Mouse (Mus musculus) midbrain, embryonic 14.5 days (tissue): ENCODE results near the gene Tchp. TPM values are rescaled to one million over a fixed set of nuclear protein-coding genes. Genes with fewer than 3 reads are reported as not detected.

Experiments
- ATAC-seq: fragments of 200-750 bp; cut with Nextera tagmentation; 2 replicates; pipeline ENCODE4 v1.8.0; 2017; ENCODE audit warnings: moderate number of reproducible peaks, moderate library complexity; ENCODE audit not compliant: low FRiP score, low TSS enrichment
- DNase-seq: peaks from one replicate; pipeline ENCODE4 v3.0.0-alpha.2; 2015
- H3K27ac ChIP-seq: fragments of 300-500 bp; sonication (generic); replicated peaks from 2 replicates; pipeline ENCODE4 v1.5.1; 2014; ENCODE audit warnings: mild to moderate bottlenecking, low read depth, low read length, moderate library complexity
- H3K27me3 ChIP-seq: fragments of 300-500 bp; sonication (generic); 2 replicates; pipeline ENCODE4 v1.6.1; 2014; ENCODE audit warnings: low read length, control low read depth, mixed read lengths; ENCODE audit not compliant: control insufficient read depth, insufficient read depth
- H3K36me3 ChIP-seq: fragments of 300-500 bp; sonication (generic); 2 replicates; pipeline ENCODE4 v1.6.1; 2014; ENCODE audit warnings: low read length, control low read depth; ENCODE audit not compliant: control insufficient read depth, insufficient read depth
- H3K4me1 ChIP-seq: fragments of 300-500 bp; sonication (generic); 2 replicates; pipeline ENCODE4 v1.6.1; 2014; ENCODE audit warnings: mild to moderate bottlenecking, antibody characterized with exemption, low read length, control low read depth; ENCODE audit not compliant: control insufficient read depth, insufficient read depth
- H3K4me2 ChIP-seq: fragments of 300-500 bp; sonication (generic); 2 replicates; pipeline ENCODE4 v1.6.1; 2014; ENCODE audit warnings: mild to moderate bottlenecking, low read length, moderate library complexity
- H3K4me3 ChIP-seq: fragments of 300-500 bp; sonication (generic); replicated peaks from 2 replicates; pipeline ENCODE4 v1.5.1; 2014; ENCODE audit warnings: low read depth, low read length
- H3K9ac ChIP-seq: fragments of 300-500 bp; sonication (generic); replicated peaks from 2 replicates; pipeline ENCODE4 v1.6.1; 2014; ENCODE audit warnings: mild to moderate bottlenecking, low read length, moderate library complexity
- H3K9me3 ChIP-seq: fragments of 300-500 bp; sonication (generic); 2 replicates; pipeline ENCODE4 v1.6.1; 2016; ENCODE audit warnings: low read length, control low read depth, mixed read lengths; ENCODE audit not compliant: control insufficient read depth
- whole genome bisulfite sequencing: fragments of 180-500 bp; shearing (Covaris S2); extraction: QIAGEN DNeasy Blood & Tissue Kit; methylation state at CpG from one replicate; pipeline ENCODE4 v1.1.7; 2014; 5-methylcytosine and 5-hydroxymethylcytosine counted together
- polyA plus RNA-seq: library from polyadenylated mRNA; unstranded; fragments of >200 nt; fragmentation: Nextera tagmentation; extraction: Ambion mirVana; gene quantifications from 2 replicates; pipeline ENCODE4 v1.2.1, GENCODE M21; 2014

Tchp gene
- polyA plus RNA-seq: 14.0 and 14.4 TPM in 2 replicates

DNA sequence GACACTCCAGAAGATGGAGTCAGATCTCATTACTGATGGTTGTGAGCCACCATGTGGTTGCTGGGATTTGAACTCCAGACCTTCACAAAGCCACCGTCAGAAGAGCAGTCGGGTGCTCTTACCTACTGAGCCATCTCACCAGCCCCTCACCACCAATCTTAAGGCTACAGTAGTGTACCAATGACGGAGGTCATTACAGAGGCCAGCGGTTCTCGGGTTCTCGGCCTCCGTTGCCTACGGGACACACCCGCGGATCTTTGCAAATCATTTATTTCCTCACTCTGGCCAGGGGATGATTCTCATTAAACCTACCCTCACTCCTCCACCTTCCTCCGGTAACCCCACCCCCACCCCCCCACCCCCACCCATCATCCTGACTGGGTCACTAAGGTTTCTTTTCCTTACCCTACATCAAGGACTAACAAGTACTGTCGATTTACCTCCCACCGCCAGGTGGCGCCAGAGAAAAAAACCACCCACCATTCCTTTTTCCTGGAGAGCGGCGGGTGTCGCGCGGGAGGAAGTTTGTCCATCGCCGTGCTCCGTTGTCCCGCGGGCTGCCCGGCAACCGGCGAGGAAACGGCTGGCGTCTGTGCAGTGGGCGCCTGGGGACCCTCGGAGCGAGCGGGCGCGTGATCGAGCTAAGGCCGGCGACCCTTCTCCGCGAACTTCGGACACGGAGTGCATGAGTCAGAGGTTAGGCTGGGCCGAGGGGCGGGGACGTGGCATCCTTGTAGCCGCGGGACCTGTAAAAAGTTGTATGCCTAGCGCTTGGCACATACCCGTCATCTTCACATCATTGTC is at the start of gene Tchp:
Gene Tchp (plus strand): TSS at position 496 of the 804 bp plus-strand sequence.
- peak; percentile 79 for ATAC-seq

GRCm38 (mm10) chr5:114658255-114658654 is 49.3 kb upstream of the Tchp start, which contains the start of gene Trpv4:
Gene Trpv4 (minus strand): TSS chr5:114658421.
- ATAC-seq (no peak), DNase-seq (no peak)
- Histone ChIP-seq H3K36me3 (no peaks in the 10 kb centered on the region), H3K4me2 (peak within 1 kb of the TSS; percentile 58), H3K9ac (peak within 1 kb of the TSS; percentile 42; the same call in 1 of the 2 replicates), H3K9me3 (no peaks in the 10 kb centered on the region), H3K27ac (no peak within 1 kb of the TSS), H3K4me1 (0 out of 2 replicates have a peak, but pooled peaks cover 5% of the 10 kb centered on the region), H3K27me3 (peaks cover 32% of the 10 kb centered on the region), H3K4me3 (peak within 1 kb of the TSS; percentile 31)
- WGBS: under 1% methylated on average over 47 of the region's 47 CpGs

More for the DNA sequence above, at the start of gene Tchp:
- Histone ChIP-seq H3K27me3 (no peaks in the 10 kb centered on the region), H3K4me2 (peak within 1 kb of the TSS; percentile 71), H3K4me1 (0 out of 2 replicates have a peak, but pooled peaks cover 5% of the 10 kb centered on the region), H3K9ac (peak within 1 kb of the TSS; percentile 73), H3K36me3 (peaks cover 16% of the 10 kb centered on the region), H3K9me3 (no peaks in the 10 kb centered on the region), H3K27ac (no peak within 1 kb of the TSS), H3K4me3 (peak within 1 kb of the TSS; percentile 81)
- 4% methylated on average over 48 of the region's 49 CpGs for WGBS
- peak; percentile 97 for DNase-seq

GRCm38 (mm10) chr5:114661029-114661428 is 46.5 kb upstream of the Tchp start:
- 81% methylated on average over 6 of the region's 6 CpGs for WGBS
- H3K4me3 ChIP-seq: no peak overlapping the region
- DNase-seq (no peak), ATAC-seq (no peak)
- H3K4me2 ChIP-seq: no peak overlapping the region
- no peaks in the 10 kb centered on the region for H3K36me3 ChIP-seq
- H3K9ac ChIP-seq: no peak overlapping the region
- no peaks in the 10 kb centered on the region for H3K9me3 ChIP-seq
- H3K27ac ChIP-seq: no peak overlapping the region
- 0 out of 2 replicates have a peak, but pooled peaks cover 5% of the 10 kb centered on the region for H3K4me1 ChIP-seq
- peaks cover 32% of the 10 kb centered on the region for H3K27me3 ChIP-seq

DNA sequence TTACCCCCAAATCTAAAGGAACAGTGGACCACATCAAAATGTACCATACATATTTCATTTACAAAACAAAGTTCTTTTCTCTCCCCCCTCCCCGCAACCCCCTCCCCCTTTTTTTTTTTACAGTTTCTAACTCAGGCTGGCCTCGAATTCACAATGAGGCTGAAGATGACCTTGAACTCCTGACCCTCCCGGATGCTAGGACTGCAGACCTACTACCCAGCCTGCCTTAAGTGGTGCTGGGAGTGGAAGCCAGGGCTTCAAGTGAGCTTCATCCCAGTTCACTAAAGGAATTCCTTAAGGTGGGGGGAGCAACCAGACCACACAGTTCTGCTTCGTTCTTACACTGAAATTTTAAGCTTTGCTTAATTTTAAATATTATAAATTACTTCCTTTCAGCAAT is 43.4 kb upstream of the Tchp start:
- no peak overlapping the region for H3K9ac ChIP-seq
- 83% methylated on average over 4 of the region's 4 CpGs for WGBS
- H3K27me3 ChIP-seq: peaks cover 3% of the 10 kb centered on the region
- H3K4me1 ChIP-seq: no peaks in the 10 kb centered on the region
- H3K9me3 ChIP-seq: no peaks in the 10 kb centered on the region
- no peaks in the 10 kb centered on the region for H3K36me3 ChIP-seq
- ATAC-seq (no peak), DNase-seq (no peak)
- H3K27ac ChIP-seq: no peak overlapping the region
- H3K4me3 ChIP-seq: no peak overlapping the region
- no peak overlapping the region for H3K4me2 ChIP-seq

DNA sequence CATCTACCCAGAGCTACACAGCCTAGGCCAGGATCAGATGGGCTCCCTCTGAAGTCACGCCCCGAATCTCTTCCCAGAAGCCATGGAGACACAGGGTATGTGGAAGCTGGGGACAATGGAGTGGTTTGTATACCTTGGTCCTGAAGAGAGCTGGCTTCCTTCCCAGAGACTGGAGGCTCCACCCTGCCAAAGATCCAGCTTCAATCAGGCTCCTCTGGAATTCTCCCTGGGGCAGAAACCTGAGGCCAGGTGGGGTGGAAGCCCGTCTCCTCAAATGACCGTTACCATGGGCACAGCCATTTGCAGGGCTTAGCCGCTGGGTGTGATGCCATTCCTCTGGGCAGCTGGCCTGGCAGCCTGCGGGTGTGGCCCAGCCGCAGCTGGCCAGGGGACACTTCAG is 42.8 kb upstream of the Tchp start:
- Histone ChIP-seq H3K9ac (no peak overlapping the region), H3K36me3 (no peaks in the 10 kb centered on the region), H3K4me3 (no peak overlapping the region), H3K4me1 (no peaks in the 10 kb centered on the region), H3K27me3 (no peaks in the 10 kb centered on the region), H3K27ac (no peak overlapping the region), H3K9me3 (no peaks in the 10 kb centered on the region), H3K4me2 (no peak overlapping the region)
- DNase-seq (no peak), ATAC-seq (no peak)
- WGBS: 78% methylated on average over 7 of the region's 7 CpGs

- no peaks in the 10 kb centered on the region for H3K4me1 ChIP-seq
- H3K36me3 ChIP-seq: no peaks in the 10 kb centered on the region
- DNase-seq (no peak), ATAC-seq (no peak)
- no peak overlapping the region for H3K4me2 ChIP-seq
- H3K9ac ChIP-seq: no peak overlapping the region
- no peak overlapping the region for H3K4me3 ChIP-seq
- no peaks in the 10 kb centered on the region for H3K9me3 ChIP-seq
- no peak overlapping the region for H3K27ac ChIP-seq
- H3K27me3 ChIP-seq: no peaks in the 10 kb centered on the region
- 69% methylated on average over 1 of the region's 1 CpGs for WGBS
These were observed 40.9 kb upstream of the Tchp start for GRCm38 (mm10) chr5:114666659-114667058.

DNA sequence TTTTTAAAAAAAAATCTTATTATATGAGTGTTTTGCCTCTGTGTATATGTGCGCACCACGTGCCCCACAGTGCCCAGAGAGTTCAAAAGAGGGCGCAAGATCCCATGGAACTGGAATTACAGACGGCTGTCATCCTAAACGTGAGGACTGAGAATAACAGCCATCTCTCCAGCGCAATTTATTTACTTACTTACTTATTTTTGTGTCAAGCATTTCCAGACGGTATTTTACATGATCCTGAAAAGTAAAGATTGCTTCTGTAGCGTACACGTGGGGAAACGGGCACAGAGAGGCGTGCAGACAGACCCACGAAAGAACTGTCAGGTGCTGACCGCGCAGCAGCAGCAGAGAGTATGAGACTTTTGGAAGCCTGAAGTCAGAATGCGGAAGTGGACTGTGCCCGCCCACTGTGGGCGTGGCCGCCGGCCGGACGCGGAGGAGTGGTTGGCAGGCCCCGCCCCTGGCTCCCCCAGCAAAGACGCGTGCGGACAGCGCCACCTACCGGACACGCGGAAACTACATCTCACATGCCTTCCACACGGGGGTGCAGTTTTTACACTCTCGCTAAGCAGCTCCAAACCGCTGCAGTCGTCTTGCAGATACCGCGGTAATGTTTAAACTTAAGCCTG is 40.2 kb upstream of the Tchp start:
- DNase-seq (peak; percentile 98), ATAC-seq (peak; percentile 88)
- no peaks in the 10 kb centered on the region for H3K9me3 ChIP-seq
- H3K4me2 ChIP-seq: peak overlapping the region; percentile 51
- peak overlapping the region; percentile 20 for H3K4me3 ChIP-seq
- no peak overlapping the region for H3K27ac ChIP-seq
- H3K36me3 ChIP-seq: no peaks in the 10 kb centered on the region
- WGBS: 4% methylated on average over 36 of the region's 36 CpGs
- no peak overlapping the region for H3K9ac ChIP-seq
- H3K27me3 ChIP-seq: no peaks in the 10 kb centered on the region
- no peaks in the 10 kb centered on the region for H3K4me1 ChIP-seq

DNA sequence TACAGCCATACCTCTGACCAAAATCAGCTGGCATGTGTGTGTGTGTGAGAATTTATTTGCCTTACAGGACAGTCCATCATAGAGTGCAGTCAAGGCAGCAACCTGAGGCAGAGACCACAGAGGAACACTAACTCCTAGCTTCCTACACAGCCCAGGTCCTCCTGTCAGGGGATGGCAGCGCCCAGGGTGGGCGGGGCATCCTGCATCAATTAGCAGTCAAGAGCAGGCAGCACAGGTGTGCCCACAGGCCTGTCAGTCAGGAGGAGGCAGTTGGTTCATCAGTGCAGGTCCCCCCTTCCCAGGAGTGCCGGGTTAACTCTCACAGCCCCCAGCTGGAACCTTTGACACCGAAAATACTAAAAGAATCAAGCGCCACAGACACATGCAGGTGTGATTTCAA is 38.5 kb upstream of the Tchp start:
- 93% methylated on average over 5 of the region's 5 CpGs for WGBS
- H3K4me3 ChIP-seq: no peak overlapping the region
- no peak for ATAC-seq

More for the DNA sequence above, 38.5 kb upstream of the Tchp start:
- no peak for DNase-seq
- Histone ChIP-seq H3K36me3 (0 out of 2 replicates have a peak, but pooled peaks cover 5% of the 10 kb centered on the region), H3K27ac (no peak overlapping the region), H3K4me2 (no peak overlapping the region), H3K27me3 (no peaks in the 10 kb centered on the region), H3K9ac (no peak overlapping the region), H3K4me1 (no peaks in the 10 kb centered on the region), H3K9me3 (no peaks in the 10 kb centered on the region)
